Mouse (Mus musculus): Measurements from ENCODE around the gene Prss41. TPM values are rescaled to one million over a fixed set of nuclear protein-coding genes. Genes with fewer than 3 reads are reported as not detected.
"Not testable (repeated sequence)": the region's sequence is repeated elsewhere in the genome, so short reads cannot be mapped to it uniquely, and the experiment has no call there.

Gene Prss41
- under 1 TPM in 1 of 2 experiments, not detected in 1; 0.37 TPM for total RNA-seq (2021)
- long read RNA-seq, experiment 1 = 0 reads
- long read RNA-seq, experiment 2 = 0 reads

DNA sequence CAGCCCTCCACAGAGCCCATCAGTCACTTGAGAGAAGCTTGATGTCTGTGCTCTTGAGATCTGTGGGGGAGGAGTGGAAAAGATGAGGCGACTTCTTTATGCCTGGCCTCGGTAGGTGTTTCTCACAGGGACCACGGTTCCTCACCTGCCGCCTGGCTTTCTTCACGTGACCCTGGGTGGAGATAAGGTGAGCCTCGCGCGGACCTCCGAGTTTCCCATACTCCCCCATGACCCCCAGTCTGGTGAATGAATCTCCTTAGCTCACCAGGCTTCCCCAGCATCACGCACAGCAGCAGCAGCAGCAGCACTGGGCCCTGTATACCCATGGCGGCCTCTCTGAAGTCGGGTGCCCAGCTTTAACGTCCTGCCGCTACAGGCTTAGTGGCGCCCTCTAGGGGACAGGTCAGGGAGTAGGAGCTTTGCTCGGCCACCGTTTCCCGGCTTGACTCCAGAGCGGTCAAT is at the start of gene Prss41, which contains the start of gene Prss32:
Prss41 (minus strand) TSS at position 361 of the 462 bp plus-strand sequence.
Prss32 (plus strand) TSS at position 44 of the 462 bp plus-strand sequence.
- DNase-seq = peak; percentile 25 to 38
- intact Hi-C loops (cut with DNase I) = loop anchor here (2.0 kb wide), 1 partner anchor 69 kb away; no protein-coding TSS in a partner anchor

DNA sequence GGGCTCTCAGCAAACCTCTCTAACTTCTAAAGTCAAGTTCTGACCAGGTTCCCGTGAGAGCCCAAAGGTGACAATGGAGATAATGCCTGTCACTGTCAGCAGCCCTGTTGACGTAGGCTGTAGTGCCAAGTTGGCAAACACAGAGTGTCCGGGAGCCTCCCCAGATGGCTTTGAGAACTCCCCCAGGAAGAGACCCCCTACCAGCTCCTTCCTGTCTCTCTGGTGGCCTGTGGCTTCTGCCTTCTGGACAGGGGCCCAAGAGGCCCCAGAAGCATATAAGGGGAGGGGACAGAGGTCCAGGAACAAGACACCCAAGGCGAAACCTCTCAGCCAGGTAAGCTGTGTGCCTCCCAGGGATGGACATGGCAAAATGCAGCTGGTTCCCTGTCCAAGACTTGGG is 36.6 kb upstream of the Prss41 start, which contains the start of the genes Dcpp1 and Dcpp2:
Dcpp1 (plus strand) TSS at position 301 of the 400 bp plus-strand sequence.
Dcpp2 (plus strand) TSS at position 305 of the 400 bp plus-strand sequence.
- intact Hi-C loops (cut with DNase I); DNase-seq: not testable (repeated sequence)

DNA sequence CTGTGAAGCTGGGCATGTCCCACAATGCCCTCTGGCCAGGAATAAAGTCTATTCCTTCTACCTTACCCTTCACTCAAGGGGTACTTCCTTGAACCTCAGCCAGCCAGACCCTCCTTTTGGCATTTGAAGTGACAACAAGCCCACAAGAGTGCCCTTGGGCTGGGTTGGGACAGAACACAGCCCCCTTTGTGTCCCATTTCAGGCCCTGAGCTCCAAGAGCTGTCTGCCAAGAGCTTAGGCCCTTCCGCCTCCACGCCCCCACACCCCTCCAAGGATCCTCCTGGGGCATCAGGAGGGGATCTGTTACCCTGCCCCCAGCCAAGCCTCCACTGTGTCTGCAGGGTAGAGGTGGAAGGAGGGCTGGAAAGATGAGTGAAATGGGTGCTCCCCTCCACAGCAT is 33.2 kb upstream of the Prss41 start:
- intact Hi-C loops (cut with DNase I) = no loop called here
- no peak for DNase-seq

DNA sequence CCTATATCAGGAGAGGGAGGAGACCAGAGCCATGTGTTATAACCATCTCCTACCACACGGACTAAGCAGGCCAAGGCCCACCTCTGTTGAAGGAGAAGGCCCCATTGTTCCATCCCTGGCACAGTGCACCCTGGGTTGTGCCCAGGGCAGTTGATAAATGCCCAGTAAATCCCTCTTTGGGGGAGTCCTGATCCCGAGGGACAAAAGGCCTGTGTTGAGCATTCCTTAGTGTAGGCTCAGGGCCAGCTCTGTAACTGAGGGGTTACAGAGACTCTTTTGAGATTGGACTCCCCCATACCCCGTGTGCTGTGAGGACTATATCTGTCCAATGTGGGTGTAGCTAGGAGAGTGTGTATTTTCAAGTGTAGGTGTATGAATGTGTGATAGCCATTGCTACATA is 32.8 kb upstream of the Prss41 start:
- no peak for DNase-seq
- intact Hi-C loops (cut with DNase I) = no loop called here

DNA sequence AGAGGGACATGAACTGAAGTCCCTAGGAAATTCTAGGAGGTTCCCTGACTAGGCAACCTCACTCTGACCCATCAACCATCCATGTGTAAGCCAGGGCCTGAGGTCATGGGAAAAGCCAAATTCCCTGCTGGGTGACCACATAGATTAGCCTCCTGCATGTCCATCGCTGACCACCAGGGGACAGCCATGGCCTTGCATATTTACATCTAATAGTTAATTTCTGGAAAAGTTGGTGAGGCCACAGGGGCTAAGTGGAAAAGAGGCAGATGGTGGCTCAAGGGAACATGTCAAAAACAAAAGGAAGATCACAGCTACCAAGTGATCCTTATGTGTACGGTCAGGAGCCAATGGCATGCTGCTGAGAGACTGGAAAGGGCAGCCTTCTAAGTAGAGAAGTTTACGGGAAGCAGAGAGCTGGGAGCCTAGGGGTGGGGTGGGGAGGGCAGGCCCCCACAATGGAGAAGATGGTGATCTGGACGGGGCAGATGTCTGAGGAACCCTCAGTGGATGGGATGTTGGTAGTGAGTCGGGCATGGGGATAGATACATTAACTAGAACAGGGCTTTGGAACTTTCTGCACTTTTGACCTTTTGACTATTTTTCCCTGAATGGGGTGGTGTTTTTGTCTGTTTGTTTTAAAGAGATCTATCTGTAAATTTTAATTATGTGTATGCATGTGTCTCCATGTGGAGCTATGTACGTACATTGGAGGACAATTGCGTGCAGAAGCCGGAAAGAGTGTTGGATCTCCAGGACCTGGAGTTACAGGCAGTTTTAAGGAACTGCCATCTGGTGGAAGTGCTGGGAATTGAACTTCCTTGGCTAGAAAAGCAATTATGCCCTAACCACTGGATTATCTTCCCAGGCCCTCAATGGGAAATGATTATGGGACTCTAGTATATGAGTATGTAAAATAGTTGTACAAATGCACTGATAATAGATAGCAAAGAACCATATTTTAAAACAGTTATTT is 30.2 kb upstream of the Prss41 start:
- peak in 1 of 2 experiments; percentile 27 for DNase-seq
- intact Hi-C loops (cut with DNase I) = loop anchor here (5.0 kb wide), 1 partner anchor 83 kb away; the partner anchor contains the start of gene Sbpl

DNA sequence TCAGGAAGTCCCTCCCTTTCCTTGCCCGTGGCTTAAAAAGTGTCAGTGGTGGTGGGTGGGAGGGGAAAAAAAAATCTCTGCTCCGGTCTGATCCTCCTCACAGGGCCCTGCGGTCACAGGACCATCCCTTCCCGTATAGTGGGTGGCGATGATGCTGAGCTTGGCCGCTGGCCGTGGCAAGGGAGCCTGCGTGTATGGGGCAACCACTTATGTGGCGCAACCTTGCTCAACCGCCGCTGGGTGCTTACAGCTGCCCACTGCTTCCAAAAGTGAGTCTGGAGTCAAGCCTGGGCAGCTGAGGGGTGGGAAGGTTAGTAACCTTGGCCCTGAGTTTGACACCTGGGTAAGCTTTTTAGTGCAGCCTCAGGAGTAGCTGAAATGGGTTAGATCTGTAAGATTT is 24.5 kb upstream of the Prss41 start:
- intact Hi-C loops (cut with DNase I) = no loop called here
- DNase-seq = no peak

DNA sequence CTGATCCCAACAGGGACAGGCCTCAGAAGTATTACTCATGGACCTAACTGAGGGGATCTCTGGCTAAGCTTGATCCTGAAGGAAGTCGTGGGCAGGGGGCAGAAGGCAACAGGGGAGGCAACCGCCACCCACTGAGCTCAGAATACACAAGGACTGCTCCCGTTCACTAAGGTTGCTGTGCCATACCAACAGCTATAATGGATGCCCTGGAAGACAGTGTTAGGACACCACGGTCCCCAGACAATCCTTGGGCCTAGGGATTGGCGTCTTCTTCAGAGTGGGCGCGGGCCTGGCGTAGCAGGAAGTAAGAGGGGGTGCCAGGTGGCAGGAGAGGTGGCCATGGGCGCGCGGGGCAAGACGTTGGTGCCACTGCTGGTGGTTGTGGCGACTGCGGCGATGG is 23.8 kb upstream of the Prss41 start, which contains the start of gene Prss21:
Prss21 (plus strand) TSS at position 301 of the 400 bp plus-strand sequence.
- intact Hi-C loops (cut with DNase I) = no loop called here
- no peak for DNase-seq

DNA sequence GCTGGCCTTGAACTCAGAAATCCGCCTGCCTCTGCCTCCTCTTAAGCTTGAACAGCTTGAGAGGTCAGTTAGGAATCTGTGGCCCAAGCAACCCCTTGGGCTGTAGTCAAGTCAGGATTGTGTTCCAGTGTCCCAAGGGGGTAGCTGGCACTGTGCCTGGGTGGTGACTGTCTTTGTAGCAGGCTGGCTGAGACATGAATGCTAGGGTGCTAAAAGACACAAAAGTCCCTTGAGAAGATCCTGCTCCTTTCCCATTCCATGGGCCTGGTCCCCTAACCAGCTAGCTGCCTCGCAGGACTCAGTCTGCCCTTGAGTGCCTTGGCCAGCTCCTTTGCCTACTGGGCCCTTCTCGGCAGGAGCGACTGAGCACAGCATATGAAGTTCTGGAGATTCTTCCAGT is 19.0 kb upstream of the Prss41 start:
- intact Hi-C loops (cut with DNase I) = no loop called here
- DNase-seq = no peak

DNA sequence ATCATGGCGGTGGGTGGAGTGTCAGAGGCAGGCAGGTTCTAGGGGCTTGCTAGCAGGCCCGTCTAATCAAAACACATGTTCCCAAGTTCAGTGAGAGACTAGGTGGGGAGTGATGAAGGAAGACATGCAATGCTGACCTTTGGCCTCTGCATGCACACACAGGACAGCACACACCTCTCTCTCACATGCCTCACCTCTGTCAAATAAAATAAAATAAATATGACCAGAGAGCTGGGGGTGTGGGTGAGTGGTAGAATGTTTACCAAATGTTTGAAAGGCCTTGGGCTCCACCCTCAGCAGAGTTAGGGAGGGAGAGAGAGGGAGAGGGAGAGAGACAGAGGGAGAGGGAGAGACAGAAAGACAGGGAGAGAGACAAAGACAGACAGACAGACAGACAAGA is 13.9 kb upstream of the Prss41 start:
- intact Hi-C loops (cut with DNase I) = no loop called here
- no peak for DNase-seq

DNA sequence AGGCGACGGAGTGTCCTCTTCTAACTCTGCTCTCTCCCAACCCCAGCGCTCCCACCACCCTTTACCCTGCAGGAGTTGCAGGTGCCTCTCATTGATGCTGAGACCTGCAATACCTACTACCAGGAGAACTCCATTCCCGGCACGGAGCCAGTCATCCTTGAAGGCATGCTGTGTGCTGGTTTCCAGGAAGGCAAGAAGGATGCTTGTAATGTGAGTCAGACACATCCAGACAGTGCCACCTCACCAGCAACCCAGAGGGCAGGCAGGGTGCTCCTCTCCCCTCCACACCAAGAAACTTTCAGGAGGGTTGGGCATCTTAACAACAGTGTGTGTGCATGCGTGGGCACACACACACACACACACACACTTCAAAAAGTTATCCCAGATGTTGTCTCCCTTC is 13.2 kb upstream of the Prss41 start:
- no peak for DNase-seq
- intact Hi-C loops (cut with DNase I) = no loop called here

DNA sequence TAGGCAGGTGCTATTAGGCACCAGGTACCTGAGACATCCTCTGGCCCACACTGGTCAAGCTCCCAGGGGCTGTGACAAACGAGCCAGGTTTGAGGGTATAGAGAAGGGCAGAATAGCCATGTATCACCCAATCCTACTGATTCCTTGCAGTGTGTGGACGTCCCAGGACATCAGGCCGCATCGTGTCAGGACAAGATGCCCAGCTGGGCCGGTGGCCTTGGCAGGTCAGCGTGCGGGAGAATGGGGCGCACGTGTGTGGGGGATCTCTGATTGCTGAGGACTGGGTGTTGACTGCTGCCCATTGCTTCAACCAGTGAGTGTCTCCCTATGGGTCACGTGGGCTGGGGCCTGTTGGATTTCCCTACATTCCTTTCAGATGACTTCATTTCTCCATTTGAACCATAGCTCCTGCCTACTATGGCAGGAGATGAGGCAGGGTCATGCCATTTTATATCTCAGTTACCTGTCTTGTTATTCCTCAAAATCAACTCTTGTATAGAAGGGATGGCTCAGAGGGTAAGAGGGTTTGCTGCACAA is 10.3 kb upstream of the Prss41 start:
- intact Hi-C loops (cut with DNase I) = no loop called here
- DNase-seq = no peak

DNA sequence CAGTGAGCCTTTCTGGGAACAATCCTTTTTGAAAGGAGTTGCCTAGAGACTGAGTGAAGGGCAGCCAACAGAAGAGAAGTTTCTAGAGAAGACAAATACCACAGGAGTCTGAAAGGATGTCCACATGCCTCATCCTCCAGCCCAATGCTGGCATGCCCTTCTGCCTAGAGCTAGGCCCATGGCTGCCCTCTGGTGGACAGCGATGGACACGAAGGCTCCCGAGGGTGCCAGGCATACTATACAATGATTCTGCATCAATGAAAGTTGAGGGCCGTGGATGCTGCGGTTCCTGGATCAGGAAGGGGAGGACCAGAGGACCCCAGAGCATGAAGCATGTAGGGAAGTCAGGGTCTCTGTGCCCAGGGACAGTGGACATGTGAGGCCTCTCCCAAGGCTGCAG is 9.3 kb upstream of the Prss41 start:
- intact Hi-C loops (cut with DNase I) = loop anchor here (2.0 kb wide), 1 partner anchor 106 kb away; no protein-coding TSS in a partner anchor
- peak in 1 of 2 experiments; percentile 32 for DNase-seq

DNA sequence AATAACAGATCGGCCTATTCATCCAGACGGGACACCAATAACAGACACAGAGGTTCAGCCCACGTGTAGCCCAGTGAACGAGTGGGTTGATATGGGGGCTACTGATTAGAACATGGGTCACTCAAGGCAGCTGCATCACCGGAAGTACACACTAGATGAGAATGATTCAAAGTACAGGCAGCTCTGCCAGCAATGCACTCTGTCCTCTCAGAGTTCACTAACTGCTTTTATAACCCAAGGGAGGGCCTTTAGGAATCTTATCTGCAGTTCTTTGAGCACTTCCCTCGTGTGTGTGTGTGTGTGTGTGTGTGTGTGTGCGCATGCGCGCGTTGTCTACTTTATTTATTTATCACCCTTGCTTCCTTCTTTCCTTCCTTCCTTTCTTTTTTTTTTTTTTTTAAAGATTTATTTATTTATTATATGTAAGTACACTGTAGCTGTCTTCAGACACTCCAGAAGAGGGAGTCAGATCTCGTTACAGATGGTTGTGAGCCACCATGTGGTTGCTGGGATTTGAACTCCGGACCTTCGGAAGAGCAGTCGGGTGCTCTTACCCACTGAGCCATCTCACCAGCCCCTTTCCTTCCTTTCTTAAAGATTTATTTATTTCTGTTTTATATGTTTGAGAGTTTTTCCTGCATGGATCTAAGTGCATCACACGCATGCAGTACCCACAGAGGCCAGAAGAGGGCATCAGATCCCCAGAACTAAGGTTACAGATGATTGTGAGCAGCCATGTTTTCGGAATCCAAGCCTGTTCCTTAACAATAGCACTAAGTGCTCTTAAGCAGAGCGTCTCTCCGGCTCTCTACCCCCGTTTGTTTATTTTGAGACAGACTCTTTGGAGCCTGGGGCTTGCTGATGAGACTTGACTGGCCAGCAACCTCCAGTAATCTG is 7.1 kb upstream of the Prss41 start:
- peak; percentile 44 to 47 for DNase-seq
- intact Hi-C loops (cut with DNase I) = no loop called here

DNA sequence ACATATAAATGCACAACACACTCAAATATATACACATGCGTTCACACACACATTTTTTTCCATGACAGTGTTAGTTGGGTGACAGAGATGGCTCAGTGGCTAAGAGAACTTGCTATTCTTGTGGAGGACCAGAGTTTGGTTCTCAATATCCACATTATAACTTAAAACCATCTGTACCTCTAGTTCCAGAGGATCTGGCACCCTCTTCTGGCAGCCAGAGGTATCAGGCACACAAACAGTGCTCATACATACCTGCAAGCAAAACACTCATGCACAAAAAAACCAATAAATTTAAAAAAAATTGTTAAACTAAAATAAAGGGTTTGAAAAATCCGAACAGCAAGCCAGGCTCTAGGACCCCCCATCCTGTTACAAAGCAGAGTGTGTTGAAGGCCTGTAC is 6.1 kb upstream of the Prss41 start:
- no peak for DNase-seq
- intact Hi-C loops (cut with DNase I) = no loop called here

DNA sequence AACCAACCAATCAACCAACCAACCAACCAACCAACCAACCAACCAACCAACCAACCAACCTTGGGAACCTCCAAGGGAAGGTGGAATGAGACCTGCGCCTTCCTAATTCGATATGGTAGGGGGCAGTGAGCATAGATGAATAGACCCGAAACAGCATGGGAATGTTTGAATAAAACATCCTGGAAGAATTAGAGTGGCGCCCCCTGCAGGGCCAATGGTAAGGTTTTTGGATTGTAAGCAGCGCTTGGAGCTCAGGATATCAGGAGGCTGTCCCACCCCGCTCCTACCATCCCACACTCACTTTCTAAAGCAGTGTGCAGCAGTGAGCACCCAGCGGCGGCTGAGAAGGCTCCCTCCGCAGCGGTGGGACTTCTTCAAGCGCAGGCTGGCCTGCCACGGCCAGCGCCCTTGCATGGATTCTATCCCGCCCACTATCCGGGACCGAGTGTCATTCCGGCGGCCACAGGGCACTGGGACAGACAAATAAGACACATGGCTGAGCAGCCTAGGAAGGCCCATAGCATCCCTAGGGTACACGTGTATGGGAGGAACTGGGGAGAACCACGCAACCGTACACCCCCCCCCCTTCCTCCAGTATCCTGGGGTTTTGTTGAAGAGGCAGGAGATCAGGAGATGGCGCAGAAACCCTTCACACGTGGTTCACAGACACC is 696 bp downstream of the Prss41 start:
- intact Hi-C loops (cut with DNase I) = loop anchor here (2.0 kb wide), 1 partner anchor 68 kb away; no protein-coding TSS in a partner anchor

DNA sequence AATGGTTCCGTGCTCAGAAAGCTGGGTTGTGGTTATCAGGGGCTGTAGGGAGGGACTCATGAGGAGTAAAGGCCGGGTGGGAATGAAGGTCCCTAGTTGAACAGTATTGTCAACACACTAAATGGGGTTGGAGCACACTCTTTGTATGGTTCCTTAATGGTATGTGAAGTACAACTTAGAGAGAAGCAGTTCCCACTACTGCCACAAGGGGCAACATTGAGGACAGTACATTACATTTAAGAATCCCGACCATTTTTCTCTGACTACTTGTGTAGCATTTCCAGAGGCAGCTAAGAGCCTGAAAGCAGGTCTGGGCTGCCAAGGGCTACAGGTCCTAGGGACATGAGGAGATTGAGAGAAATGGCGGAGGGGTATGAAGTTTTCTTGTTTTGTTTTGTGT is 2.8 kb downstream of the Prss41 start:
- intact Hi-C loops (cut with DNase I) = no loop called here
- peak in 1 of 2 experiments; percentile 26 for DNase-seq

More for the DNA sequence above, 696 bp downstream of the Prss41 start:
- no peak for DNase-seq

DNA sequence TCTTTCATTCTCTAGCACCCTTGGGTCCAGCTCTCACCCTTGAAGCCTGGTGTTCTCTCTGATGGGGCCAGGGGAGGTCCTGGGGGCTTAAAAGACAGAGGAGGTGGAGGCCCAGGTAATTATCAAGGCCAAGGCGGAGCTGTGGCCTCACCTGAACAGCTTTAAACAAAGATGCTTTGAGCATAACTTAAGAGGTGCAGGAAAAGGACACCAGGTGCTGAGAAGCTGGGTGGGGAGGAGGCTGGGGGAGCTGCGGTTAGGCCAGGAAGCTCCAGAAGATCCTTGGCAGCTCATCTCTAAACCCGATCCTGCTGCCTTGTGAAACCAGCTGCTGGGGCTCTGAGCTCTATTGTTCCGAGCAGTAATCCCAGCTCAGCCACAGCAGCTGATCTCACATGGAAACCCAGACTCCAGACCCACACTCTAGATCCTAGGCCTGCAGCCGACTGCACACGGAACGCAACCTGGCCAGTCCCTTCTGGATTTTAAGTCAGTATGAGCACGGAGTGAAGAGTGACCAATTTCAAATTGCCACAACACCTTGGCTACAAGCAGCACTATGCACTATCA is 7.9 kb downstream of the Prss41 start, which contains the start of gene Prss33:
Prss33 (minus strand) TSS at position 51 of the 570 bp plus-strand sequence.
- intact Hi-C loops (cut with DNase I) = no loop called here
- DNase-seq = no peak

DNA sequence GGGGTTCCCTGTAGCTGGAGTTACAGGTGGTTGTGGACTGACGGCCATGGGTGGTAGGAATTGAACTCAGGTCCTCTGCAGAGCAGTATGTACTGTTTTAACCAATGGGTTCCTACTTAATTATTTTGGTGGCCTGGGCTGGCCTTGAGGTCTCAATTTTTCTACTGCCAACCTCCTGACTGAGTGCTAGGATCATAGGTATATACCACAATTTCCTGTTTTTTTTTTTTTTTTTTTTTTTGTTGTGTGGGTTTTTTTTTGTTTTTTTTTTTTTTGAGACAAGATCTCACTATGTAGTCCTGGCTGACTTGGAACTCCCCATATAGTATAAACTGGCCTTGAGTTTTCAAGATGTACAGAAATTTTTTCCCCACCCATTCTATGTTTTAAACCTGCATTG is 12.8 kb downstream of the Prss41 start:
- no peak for DNase-seq
- intact Hi-C loops (cut with DNase I) = loop anchor here (5.0 kb wide), 1 partner anchor 34 kb away; no protein-coding TSS in a partner anchor
